Comparison of ENCODE assay signal across 13 mouse cellular contexts in the genomic region with DNA sequence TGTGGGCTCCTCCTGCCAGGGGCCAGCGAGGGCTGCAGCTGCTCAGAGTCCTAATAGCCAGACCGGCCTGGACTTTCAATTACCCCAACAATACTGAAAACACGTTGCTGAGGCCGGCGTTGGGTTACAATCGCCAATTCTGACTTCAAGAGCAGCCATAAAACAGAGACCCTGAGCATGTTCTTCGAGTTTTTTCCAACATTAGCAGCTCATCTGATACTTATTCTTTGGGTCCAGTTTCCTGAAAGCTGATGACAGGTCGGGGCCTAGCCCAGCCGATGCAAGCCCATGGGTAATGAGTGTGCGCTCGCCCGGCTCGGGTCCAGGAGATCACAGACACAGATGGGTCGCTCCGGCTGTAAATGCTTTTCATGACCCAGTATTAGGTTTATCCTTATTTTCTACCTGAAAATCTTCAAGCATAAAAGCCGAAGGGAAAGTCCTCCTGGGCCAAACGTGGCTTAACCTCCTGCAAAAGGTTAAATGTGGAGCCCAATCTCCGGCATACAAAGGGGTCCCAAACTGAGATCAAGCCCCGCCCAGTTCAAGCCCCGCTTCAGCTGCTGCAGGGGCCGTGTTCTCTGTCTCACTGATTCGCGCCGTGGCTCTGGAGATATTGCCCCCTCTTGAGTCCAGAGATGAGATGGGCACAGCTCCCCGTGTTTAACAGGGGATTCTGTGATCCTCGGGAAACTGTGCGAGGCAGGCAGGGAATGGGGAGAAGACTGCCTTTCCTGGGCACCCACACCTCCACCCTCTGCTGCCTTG.
A peak's percentile ranks its signal among the peaks of the same experiment; 100 is the strongest.
DNase-seq lines count a peak whose midpoint lies in the region; ATAC-seq lines count a peak whose summit lies in the region.
"Had no signal": no experiment of that assay in that cellular context is flagged by ENCODE, and none has a peak within 500 bp of the region (broad histone marks: within the 10 kb centered on the region; RNA-seq: fewer than 3 reads in every experiment).

No protein-coding gene starts in this region.

- peak overlapping the region; percentile 23; the same call in 1 of the 2 replicates for H3K4me2 ChIP-seq in heart, embryonic 12.5 days
- peak overlapping the region; percentile 12 for H3K4me2 ChIP-seq in neural tube, embryonic 12.5 days (replicated peaks)
- H3K4me2 ChIP-seq: embryonic facial prominence, embryonic 15.5 days; intestine, embryonic 15.5 days; lung, embryonic 14.5 days had no signal

- H3K36me3 ChIP-seq in heart, embryonic 12.5 days, result no peaks in the 10 kb centered on the region
- H3K36me3 ChIP-seq in neural tube, embryonic 12.5 days, result no peaks in the 10 kb centered on the region
- H3K36me3 ChIP-seq in limb, embryonic 10.5 days, result no peaks in the 10 kb centered on the region
- H3K36me3 ChIP-seq: embryonic facial prominence, embryonic 15.5 days; intestine, embryonic 15.5 days had no signal

- H3K4me3 ChIP-seq in heart, embryonic 12.5 days, result no peak overlapping the region
- no peak overlapping the region for H3K4me3 ChIP-seq in neural tube, embryonic 12.5 days
- H3K4me3 ChIP-seq in limb, embryonic 10.5 days, result peak overlapping the region; percentile 26
- H3K4me3 ChIP-seq: embryonic facial prominence, embryonic 15.5 days; gastrocnemius, adult 2 months; intestine, embryonic 15.5 days had no signal

- no peak for DNase-seq in heart, postnatal 14 days
- no peak for DNase-seq in neural tube, embryonic 10.5 days (ENCODE audit: extremely low spot score, low spot score)
- DNase-seq in limb, embryonic 10.5 days (ENCODE audit: low spot score), result peak; percentile 75
- no peak for DNase-seq in thymus, adult 18-20 months
- DNase-seq in spleen, postnatal 10 days (ENCODE audit: low spot score in 2 of 2), result no peak
- no peak for DNase-seq in ovary, postnatal 14 days (ENCODE audit: low spot score)
- DNase-seq: gastrocnemius, adult 2 months; lung, embryonic 14.5 days had no signal

- intact Hi-C loops in heart, postnatal 14 days (cut with DNase I), result no loop called here

- H3K4me1 ChIP-seq in heart, embryonic 12.5 days (replicated peaks), result peaks cover 4% of the 10 kb centered on the region
- H3K4me1 ChIP-seq in neural tube, embryonic 12.5 days, result peaks cover 12% of the 10 kb centered on the region; the same call in 1 of the 2 replicates
- peaks cover 97% of the 10 kb centered on the region for H3K4me1 ChIP-seq in limb, embryonic 10.5 days
- H3K4me1 ChIP-seq: intestine, embryonic 15.5 days had no signal

- H3K27ac ChIP-seq in heart, embryonic 12.5 days (ENCODE audit: poor library complexity, severe bottlenecking), result no peak overlapping the region
- no peak overlapping the region for H3K27ac ChIP-seq in neural tube, embryonic 12.5 days
- peak overlapping the region; percentile 84 for H3K27ac ChIP-seq in limb, embryonic 10.5 days
- H3K27ac ChIP-seq: embryonic facial prominence, embryonic 15.5 days; gastrocnemius, adult 2 months; intestine, embryonic 15.5 days had no signal

- no peak for ATAC-seq in heart, embryonic 12.5 days (ENCODE audit: insufficient number of reproducible peaks, low FRiP score)
- no peak for ATAC-seq in neural tube, embryonic 12.5 days (ENCODE audit: low FRiP score, low read depth)
- ATAC-seq: CD4-positive, CD25-positive, alpha-beta regulatory T cell, adult 4 months; intestine, embryonic 15.5 days had no signal

- 59% methylated on average over 27 of the region's 27 CpGs for WGBS in heart, embryonic 12.5 days
- WGBS in neural tube, embryonic 12.5 days, result 23% methylated on average over 27 of the region's 27 CpGs
- WGBS in limb, embryonic 10.5 days, result 21% methylated on average over 27 of the region's 27 CpGs

- peaks cover 23% of the 10 kb centered on the region for H3K27me3 ChIP-seq in heart, embryonic 12.5 days (replicated peaks)
- 0 out of 2 replicates have a peak, but pooled peaks cover 11% of the 10 kb centered on the region for H3K27me3 ChIP-seq in neural tube, embryonic 12.5 days (replicated peaks)
- H3K27me3 ChIP-seq in limb, embryonic 10.5 days (ENCODE audit: low read depth, poor library complexity, severe bottlenecking), result no peaks in the 10 kb centered on the region

- no peaks in the 10 kb centered on the region for H3K9me3 ChIP-seq in heart, embryonic 12.5 days (replicated peaks)
- no peaks in the 10 kb centered on the region for H3K9me3 ChIP-seq in neural tube, embryonic 12.5 days
- no peaks in the 10 kb centered on the region for H3K9me3 ChIP-seq in limb, embryonic 10.5 days (replicated peaks)
- H3K9me3 ChIP-seq: embryonic facial prominence, embryonic 15.5 days; intestine, embryonic 15.5 days had no signal

- no peak overlapping the region for H3K9ac ChIP-seq in heart, embryonic 12.5 days
- no peak overlapping the region for H3K9ac ChIP-seq in neural tube, embryonic 12.5 days
- H3K9ac ChIP-seq: embryonic facial prominence, embryonic 15.5 days; intestine, embryonic 15.5 days; lung, embryonic 14.5 days had no signal
